Mouse (Mus musculus) heart, postnatal 0 days (tissue): ENCODE results near the gene Cltrn. TPM values are rescaled to one million over a fixed set of nuclear protein-coding genes. Genes with fewer than 3 reads are reported as not detected.

Experiments used
- ATAC-seq: fragments of 200-750 bp; cut with Nextera tagmentation; 2 replicates; pipeline ENCODE4 v1.8.0; 2017; ENCODE audit warnings: low read depth, moderate number of reproducible peaks, moderate library complexity; ENCODE audit not compliant: insufficient read depth
- DNase-seq: peaks from one replicate; pipeline ENCODE4 v3.0.0-alpha.2; 2016; ENCODE audit warnings: low spot score
- H3K27ac ChIP-seq: fragments of 300-500 bp; sonication (generic); 2 replicates; pipeline ENCODE4 v1.5.1; 2014; ENCODE audit warnings: low read depth, mild to moderate bottlenecking
- H3K27me3 ChIP-seq: fragments of 300-500 bp; sonication (generic); 2 replicates; pipeline ENCODE4 v1.6.1; 2014; ENCODE audit warnings: low read length, mixed read lengths; ENCODE audit not compliant: control insufficient read depth, insufficient read depth
- H3K36me3 ChIP-seq: fragments of 300-500 bp; sonication (generic); replicated peaks from 2 replicates; pipeline ENCODE4 v1.6.1; 2014; ENCODE audit warnings: low read length, mixed read lengths; ENCODE audit not compliant: control insufficient read depth, insufficient read depth
- H3K4me1 ChIP-seq: fragments of 300-500 bp; sonication (generic); 2 replicates; pipeline ENCODE4 v1.6.1; 2014; ENCODE audit warnings: antibody characterized with exemption; ENCODE audit not compliant: control insufficient read depth, insufficient read depth
- H3K4me2 ChIP-seq: fragments of 300-500 bp; sonication (generic); 2 replicates; pipeline ENCODE4 v1.6.1; 2014; ENCODE audit warnings: low read depth, mild to moderate bottlenecking, low read length, moderate library complexity
- H3K4me3 ChIP-seq: fragments of 300-500 bp; sonication (generic); 2 replicates; pipeline ENCODE4 v1.5.1; 2014; ENCODE audit warnings: low read depth, low read length
- H3K9ac ChIP-seq: fragments of 300-500 bp; sonication (generic); replicated peaks from 2 replicates; pipeline ENCODE4 v1.6.1; 2014; ENCODE audit warnings: low read depth, low read length, mixed read lengths
- H3K9me3 ChIP-seq: fragments of 300-500 bp; sonication (generic); replicated peaks from 2 replicates; pipeline ENCODE4 v1.6.1; 2016; ENCODE audit warnings: low read length; ENCODE audit not compliant: control insufficient read depth
- CTCF ChIP-seq: IDR thresholded peaks from 2 replicates; pipeline ENCODE4 v1.5.1; 2016; ENCODE audit warnings: antibody characterized with exemption, control low read depth, low read depth
- EP300 ChIP-seq: IDR thresholded peaks from 2 replicates; pipeline ENCODE4 v1.6.1; 2016; ENCODE audit warnings: antibody characterized with exemption, low read depth
- WGBS: fragments of 180-500 bp; shearing (Covaris S2); extraction: QIAGEN DNeasy Blood & Tissue Kit; methylation state at CpG from one replicate; pipeline ENCODE4 v1.1.7; 2014; 5-methylcytosine and 5-hydroxymethylcytosine counted together
- polyA plus RNA-seq: library from polyadenylated mRNA; unstranded; fragments of >200 nt; fragmentation: Nextera tagmentation; extraction: Ambion mirVana; gene quantifications from 2 replicates; pipeline ENCODE4 v1.2.1, GENCODE M21; 2015
- total RNA-seq: library from RNA; depleted of rRNA; stranded (reverse); fragments of >200 nt; gene quantifications from 2 replicates; pipeline ENCODE4 v1.2.3, GENCODE M21; 2014; ENCODE audit warnings: low replicate concordance; rRNA removed

The Cltrn gene
- total RNA-seq (not detected in 2 replicates), polyA plus RNA-seq (not detected in 2 replicates)

DNA sequence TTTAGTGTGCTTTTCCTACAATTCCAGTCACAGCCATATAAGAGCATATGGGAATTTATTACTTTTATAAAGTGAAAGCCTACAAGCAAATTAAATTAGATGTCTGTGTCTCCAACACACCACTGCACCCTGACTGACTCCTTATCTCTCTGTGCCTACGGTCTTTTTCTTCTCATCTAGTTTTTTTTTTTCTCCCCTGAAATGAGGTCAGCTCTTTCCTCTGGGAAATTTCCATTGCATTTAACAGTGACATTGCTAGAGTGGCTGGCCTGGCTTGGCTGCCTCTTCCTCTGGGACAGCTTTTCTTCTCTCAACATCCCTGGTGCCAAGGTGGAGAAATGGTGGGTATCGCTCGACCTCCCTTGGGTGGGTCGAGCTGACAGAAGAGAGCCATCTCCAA is at the start of gene Cltrn:
Gene Cltrn, plus strand, starts transcription at position 249 of the 400 bp plus-strand sequence.
- no peak for TF ChIP-seq CTCF
- no peak for TF ChIP-seq EP300
- H3K4me1 ChIP-seq = no peaks in the 10 kb centered on the region
- no peak within 1 kb of the TSS for H3K4me2 ChIP-seq
- ATAC-seq = no peak
- no peak within 1 kb of the TSS for H3K4me3 ChIP-seq
- no peak for DNase-seq
- H3K36me3 ChIP-seq = no peaks in the 10 kb centered on the region
- H3K27ac ChIP-seq = no peak within 1 kb of the TSS
- no peak within 1 kb of the TSS for H3K9ac ChIP-seq
- H3K27me3 ChIP-seq = no peaks in the 10 kb centered on the region
- H3K9me3 ChIP-seq = no peaks in the 10 kb centered on the region
- 61% methylated on average over 4 of the region's 4 CpGs for WGBS

DNA sequence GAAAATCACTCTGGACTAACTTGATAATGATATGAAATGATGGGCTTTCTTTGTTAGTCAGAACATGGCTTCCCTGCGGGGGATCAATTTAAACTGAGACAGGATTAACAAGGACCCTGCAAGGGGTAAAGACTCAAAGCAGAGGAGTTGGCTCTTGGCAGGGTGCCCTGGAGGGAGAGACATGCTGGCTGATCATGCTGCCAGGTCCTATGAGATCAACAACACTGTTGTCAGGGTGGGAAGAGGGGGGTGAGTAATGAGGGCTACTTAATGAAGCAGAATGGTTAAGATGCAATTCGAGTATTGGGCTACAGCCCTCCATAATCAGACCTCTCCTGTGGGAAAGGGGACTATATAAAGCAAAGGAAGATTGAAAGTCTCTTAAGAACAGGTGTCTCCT is 49.7 kb upstream of the Cltrn start:
- no peak overlapping the region for H3K27ac ChIP-seq
- H3K9ac ChIP-seq = no peak overlapping the region
- no peak for TF ChIP-seq EP300
- TF ChIP-seq CTCF = no peak
- DNase-seq (no peak), ATAC-seq (no peak)
- no peak overlapping the region for H3K4me2 ChIP-seq
- H3K4me3 ChIP-seq = no peak overlapping the region
- no peaks in the 10 kb centered on the region for H3K4me1 ChIP-seq
- 38% methylated on average over 2 of the region's 2 CpGs for whole genome bisulfite sequencing
- H3K9me3 ChIP-seq = no peaks in the 10 kb centered on the region
- no peaks in the 10 kb centered on the region for H3K36me3 ChIP-seq
- no peaks in the 10 kb centered on the region for H3K27me3 ChIP-seq

DNA sequence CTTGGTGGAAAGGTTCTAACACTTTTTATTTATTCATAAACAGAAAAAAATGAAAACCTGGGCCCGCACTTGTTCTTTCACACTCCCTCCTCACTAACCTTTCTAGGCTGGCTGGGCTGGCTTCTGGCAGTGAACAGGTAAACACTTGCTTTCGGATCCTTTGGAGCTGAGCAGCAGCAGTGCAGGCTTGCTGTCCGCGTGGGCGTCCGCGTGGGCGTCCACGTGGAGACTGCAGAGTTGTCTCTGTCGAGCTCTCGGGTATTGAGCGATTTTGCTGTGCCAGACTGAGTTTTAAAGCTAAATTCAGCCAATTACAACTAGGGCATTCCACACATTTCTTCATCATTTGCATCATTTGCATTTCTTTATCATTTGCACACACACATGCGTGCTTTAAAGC is 46.6 kb upstream of the Cltrn start:
- Histone ChIP-seq H3K4me2 (no peak overlapping the region), H3K36me3 (no peaks in the 10 kb centered on the region), H3K4me3 (no peak overlapping the region), H3K27me3 (no peaks in the 10 kb centered on the region), H3K4me1 (no peaks in the 10 kb centered on the region), H3K9ac (no peak overlapping the region), H3K9me3 (no peaks in the 10 kb centered on the region), H3K27ac (no peak overlapping the region)
- no peak for ATAC-seq
- no peak for DNase-seq
- WGBS = 58% methylated on average over 13 of the region's 13 CpGs
- TF ChIP-seq EP300 = no peak

DNA sequence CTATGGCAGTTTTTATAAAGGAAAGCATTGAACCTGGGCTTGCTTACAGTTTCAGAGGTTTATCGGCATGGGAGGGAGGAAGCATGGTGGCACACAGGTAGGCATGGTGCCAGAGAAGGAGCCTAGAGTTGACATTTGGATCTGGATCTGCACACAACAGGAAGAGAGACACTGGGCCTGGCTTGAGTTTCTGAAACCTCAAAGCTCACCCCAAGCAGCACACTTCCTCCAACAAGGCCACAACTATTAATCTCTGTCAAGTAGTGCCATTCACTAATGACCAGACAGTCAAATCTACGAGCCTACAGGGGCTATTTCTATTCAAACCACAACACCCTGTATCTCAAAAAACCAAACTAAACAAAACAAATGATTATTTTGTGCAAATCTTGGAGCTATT is 41.9 kb upstream of the Cltrn start:
- no peak overlapping the region for H3K4me3 ChIP-seq
- H3K27ac ChIP-seq = no peak overlapping the region
- no peak overlapping the region for H3K9ac ChIP-seq
- no peaks in the 10 kb centered on the region for H3K9me3 ChIP-seq
- no peak overlapping the region for H3K4me2 ChIP-seq
- H3K27me3 ChIP-seq = no peaks in the 10 kb centered on the region
- H3K4me1 ChIP-seq = no peaks in the 10 kb centered on the region
- ATAC-seq (no peak), DNase-seq (no peak)
- no peak for TF ChIP-seq CTCF
- TF ChIP-seq EP300 = no peak
- H3K36me3 ChIP-seq = no peaks in the 10 kb centered on the region
- 65% methylated on average over 2 of the region's 2 CpGs for WGBS

DNA sequence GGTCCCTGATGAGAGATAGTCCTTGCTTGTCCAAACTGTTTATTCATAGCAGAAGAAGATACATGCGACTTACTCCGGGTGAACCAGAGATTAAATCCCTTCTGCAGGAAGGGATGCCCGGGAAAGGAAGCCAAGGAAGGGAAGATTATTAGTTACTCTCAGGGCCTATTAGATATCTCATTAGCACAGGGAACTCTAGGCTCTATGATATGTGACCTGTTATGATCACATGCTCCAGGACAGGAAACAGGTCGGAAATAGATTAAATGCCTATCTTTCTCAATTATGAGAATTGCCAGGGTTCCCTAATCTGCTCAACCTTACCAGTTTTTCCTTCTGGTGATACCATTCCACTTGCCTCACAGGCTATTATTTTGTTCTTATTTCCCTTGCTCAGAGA is 32.9 kb upstream of the Cltrn start:
- ATAC-seq = no peak
- WGBS = 64% methylated on average over 4 of the region's 4 CpGs

DNA sequence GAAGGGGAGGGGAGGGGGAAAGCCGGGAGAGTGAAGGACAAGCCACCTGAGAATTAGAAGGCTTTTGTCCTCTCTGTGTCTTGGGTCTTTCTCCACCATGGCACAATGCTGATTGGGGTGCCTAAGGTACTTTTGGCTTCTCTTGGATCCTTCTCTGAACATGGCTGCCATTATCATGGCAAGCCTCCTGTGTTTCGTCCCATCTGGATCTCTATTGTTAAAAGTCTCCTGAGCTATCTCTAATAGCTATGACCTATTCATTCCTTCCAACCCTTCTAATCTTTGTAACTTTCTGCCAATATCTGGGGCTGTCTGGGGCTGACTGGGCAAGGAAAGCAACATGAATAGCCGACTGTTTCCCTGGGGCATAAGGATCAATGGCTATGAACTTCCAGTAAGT is 30.1 kb upstream of the Cltrn start:
- 48% methylated on average over 3 of the region's 3 CpGs for WGBS
- H3K9ac ChIP-seq = no peak overlapping the region
- no peaks in the 10 kb centered on the region for H3K36me3 ChIP-seq
- H3K9me3 ChIP-seq = no peaks in the 10 kb centered on the region
- H3K4me2 ChIP-seq = no peak overlapping the region
- no peak overlapping the region for H3K4me3 ChIP-seq
- ATAC-seq = no peak
- no peaks in the 10 kb centered on the region for H3K27me3 ChIP-seq
- H3K27ac ChIP-seq = no peak overlapping the region
- TF ChIP-seq EP300 (no peak), CTCF (no peak)
- DNase-seq = no peak
- no peaks in the 10 kb centered on the region for H3K4me1 ChIP-seq

More for the DNA sequence above, 32.9 kb upstream of the Cltrn start:
- Histone ChIP-seq H3K9ac (no peak overlapping the region), H3K9me3 (no peaks in the 10 kb centered on the region), H3K4me1 (no peaks in the 10 kb centered on the region), H3K4me2 (no peak overlapping the region), H3K4me3 (no peak overlapping the region), H3K27ac (no peak overlapping the region), H3K36me3 (no peaks in the 10 kb centered on the region), H3K27me3 (no peaks in the 10 kb centered on the region)
- TF ChIP-seq EP300 (no peak), CTCF (no peak)
- no peak for DNase-seq
